Mouse (Mus musculus): ENCODE results near the gene Bend3.
A peak's percentile ranks its signal among the peaks of the same experiment; 100 is the strongest.

- TF ChIP-seq CTCF (IDR thresholded peaks at IDR 0.05; ENCODE audit: extremely low read depth, insufficient read length, insufficient replicate concordance, low read depth, low read length) (peak; percentile 78), POLR2A (IDR thresholded peaks at IDR 0.05; ENCODE audit: low read depth, low read length) (peak; percentile 63)
Measured at GRCm38 (mm10) chr10:43540442-43541152, 62.0 kb downstream of the Bend3 start, which contains the start of gene 1700021F05Rik.
